Mouse (Mus musculus): ENCODE data around the gene Cyp17a1.

Gene Cyp17a1

DNA sequence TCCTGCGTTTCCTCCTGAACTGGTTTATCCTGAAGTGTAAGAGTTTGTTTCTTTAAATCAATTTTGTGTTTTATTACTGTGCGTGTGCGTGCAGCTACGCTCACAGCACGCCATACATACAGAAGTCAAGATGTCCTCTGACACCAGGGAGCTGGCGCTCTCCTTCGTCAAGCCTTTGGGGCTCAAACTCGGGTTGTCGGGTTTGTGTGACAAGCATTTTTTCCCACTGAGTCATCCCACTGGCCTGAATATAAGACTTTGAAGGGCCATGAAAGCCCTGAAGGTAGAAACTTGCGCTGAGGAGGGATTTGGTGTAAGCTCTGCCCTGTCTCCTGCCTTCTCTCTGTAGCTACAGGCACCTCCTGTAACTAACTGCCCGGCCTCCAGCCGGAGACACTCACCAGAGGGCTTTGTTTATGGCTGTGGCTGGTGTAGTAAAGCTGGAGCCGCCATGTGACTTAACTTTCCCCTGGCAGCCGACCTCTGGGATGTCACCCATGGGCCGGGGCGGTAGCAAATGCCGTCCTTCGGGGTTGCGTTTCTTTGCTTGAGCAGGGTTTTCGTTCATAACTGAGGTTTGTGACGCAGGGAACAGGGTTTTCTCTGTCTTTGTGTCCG, 30.7 kb downstream of the Cyp17a1 start:
- DNase-seq (ENCODE audit: low spot score in 2 of 2), result no peak

DNA sequence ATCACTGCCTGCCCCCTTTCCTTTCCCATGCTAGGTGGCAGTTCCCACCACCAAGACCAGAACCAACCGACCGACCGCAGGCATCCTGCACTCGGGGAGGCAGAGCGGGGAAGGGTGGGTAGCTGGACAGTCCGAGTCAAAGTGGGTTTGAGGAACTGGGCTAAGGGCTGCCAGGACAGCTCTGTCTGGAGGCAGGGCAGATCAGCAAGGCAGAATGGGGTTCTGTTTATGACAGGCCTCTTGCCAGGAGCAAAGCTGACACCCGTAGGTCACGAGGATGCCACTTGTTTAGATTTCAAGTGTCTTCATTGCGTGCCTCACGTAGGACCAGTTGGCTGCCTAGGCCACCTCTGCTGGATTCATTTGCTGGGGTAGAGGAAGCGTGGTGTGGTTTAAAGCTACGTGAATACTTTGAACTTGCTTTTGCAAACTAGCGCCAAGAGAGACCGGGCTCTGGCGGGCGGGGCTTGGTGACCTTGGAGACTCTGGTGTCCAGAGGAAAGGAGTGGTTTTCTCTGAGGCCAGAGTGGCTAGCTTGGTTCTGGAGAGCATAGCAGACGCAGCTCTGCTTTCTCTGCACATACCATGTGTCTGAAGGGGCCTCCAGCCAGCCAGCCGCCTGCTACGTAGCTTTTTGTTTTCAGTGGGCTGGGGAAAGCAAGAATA, 31.4 kb downstream of the Cyp17a1 start:
- peak in 1 of 2 experiments; percentile 31 for DNase-seq (ENCODE audit: low spot score in 2 of 2)

DNA sequence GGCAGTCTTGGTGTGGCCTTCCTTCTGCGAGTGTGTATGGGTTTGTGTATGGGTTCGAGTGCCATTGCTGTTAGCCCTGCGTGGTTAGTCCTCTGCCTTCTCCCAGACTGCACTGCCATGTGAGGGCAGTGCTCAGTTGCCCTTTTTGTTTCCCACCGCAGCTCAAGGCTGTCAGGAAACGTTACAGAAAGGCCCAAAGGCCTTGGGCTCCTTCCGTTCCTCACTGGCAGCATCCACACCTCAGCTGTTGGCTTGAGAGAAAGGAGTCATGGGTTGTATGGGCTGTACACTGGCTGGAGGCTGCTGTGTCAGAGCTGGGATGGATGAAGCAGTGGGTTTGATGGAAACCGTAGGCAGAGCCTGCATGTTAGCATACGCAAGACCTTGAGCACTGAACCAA, 32.2 kb downstream of the Cyp17a1 start:
- no peak for DNase-seq (ENCODE audit: low spot score in 2 of 2)

GRCm38 (mm10) chr19:46639496-46639895, 33.5 kb downstream of the Cyp17a1 start:
- DNase-seq (ENCODE audit: low spot score in 2 of 2), result no peak

DNA sequence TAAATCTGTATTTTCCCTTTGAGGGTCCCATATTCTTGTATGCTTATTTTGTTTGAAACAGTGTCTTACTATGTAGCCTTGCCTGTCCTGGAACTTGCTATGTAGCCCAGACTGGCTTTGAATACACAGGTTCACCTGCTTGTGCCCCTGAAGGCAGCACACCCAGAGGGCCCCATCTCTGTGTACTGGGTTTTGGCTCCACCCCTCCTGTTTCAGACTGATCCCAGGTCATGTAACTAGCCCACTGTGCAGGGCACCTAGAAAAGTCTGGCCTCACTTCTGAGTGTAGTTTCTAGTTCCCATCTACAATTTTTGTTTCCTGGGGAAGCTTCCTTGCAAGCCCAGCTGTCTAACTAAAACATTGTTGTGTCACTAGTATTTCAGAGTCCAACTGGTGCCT, 33.9 kb downstream of the Cyp17a1 start:
- DNase-seq (ENCODE audit: low spot score in 2 of 2), result no peak

DNA sequence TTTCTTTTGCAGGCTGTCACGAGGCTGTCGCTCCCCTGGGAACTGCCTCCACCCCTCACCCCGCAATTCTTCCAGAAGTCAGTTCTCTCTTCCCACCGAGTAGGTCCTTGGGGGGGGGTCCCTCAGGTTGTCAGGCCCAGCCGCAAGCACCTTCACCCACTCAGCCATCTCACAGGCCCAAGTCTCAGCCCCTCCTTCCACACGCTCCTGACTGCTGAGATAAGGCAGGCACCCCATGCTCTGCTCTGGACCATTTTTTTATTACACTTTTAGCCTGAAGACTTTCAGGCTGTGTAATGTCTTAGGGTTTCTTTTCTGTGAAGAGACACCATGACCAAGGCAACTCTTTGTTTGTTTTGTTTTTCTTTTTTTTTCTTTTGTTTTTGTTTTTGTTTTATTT, 35.4 kb downstream of the Cyp17a1 start:
- DNase-seq (ENCODE audit: low spot score in 2 of 2), result no peak

DNA sequence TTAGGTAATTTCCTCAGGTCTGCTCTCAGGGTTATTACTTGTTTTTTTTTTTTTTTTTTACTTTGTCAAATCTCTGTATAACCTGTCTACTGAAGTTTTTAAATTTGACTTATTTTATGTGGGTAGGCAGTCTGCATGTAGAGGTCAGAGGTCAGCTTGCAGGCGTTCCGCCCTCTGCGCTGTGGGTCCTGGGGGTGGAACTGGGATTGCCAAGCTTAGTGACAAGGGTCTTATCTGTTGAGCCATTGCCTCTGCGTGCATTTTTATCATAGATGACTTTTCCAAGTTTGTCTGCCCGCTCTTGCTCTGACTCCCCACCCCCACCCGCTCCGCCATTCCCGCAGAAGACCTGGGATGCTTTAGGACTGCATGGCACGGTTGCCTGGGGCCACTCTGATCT, 37.2 kb downstream of the Cyp17a1 start:
- DNase-seq (ENCODE audit: low spot score in 2 of 2), result no peak

- no peak for DNase-seq (ENCODE audit: low spot score in 2 of 2)
Measured at GRCm38 (mm10) chr19:46631637-46632036, 41.3 kb downstream of the Cyp17a1 start.

GRCm38 (mm10) chr19:46629807-46630206, 43.2 kb downstream of the Cyp17a1 start:
- no peak for DNase-seq (ENCODE audit: low spot score in 2 of 2)

DNA sequence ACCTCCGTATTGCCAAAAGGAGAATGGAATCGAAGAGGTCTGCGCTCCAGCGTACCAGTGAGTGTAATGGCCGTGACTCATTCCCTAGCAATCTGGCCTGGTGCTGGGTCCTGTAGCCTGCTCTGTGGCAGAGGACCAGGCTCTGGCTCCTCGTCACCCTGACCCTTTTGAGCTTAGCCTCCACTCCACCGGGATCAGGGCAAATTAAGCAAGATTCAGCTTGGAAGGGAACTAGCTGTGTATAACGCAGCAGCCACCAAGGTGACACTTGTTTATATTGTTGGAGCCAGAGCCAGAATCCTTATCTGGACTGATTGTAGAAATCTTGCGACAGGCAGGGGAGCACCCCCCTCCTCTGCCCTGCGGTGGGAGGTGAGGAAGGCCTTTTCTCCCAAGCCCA, 44.6 kb downstream of the Cyp17a1 start:
- DNase-seq (ENCODE audit: low spot score in 2 of 2), result no peak

DNA sequence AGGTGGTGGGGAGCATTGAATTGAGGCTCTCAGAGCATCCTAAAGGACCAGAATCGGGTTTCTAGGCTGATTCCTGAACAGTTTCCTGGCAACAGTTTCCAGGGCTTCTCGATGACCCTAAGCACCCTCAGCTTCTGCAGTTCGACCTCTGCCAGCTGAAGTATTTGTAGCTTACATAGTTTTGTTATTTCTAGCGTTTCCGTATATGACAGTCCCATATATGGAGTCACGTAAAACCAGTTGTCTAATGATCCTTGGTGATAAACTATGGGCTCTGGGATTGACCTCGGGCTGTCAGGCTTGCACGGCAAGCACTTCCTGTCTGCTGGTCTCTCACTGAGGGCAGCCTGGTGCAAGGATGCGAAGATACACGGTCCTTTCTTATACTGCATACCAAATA, 47.5 kb downstream of the Cyp17a1 start:
- DNase-seq (ENCODE audit: low spot score in 2 of 2), result no peak

DNA sequence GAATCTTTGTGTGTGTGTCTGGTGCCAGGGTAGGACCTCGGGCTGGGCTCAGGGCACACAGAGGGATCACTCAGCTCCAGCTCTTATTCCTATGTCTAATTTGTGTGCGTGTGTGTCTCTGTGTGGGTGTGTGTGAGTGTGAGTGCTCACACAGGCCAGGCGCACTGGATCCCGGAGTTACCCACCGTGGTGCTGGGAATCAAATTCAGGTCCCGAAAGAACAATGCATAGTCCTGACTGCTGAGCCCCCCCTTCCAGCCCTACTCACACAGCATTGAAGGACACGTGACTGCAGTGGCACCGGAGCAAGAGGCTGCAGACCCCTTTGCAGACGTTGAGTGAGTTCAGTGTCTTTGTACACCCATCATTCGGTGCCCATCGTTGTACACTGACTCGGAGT, 48.0 kb downstream of the Cyp17a1 start:
- no peak for DNase-seq (ENCODE audit: low spot score in 2 of 2)

GRCm38 (mm10) chr19:46623790-46624772, 48.9 kb downstream of the Cyp17a1 start:
- DNase-seq (ENCODE audit: low spot score in 2 of 2), result no peak

DNA sequence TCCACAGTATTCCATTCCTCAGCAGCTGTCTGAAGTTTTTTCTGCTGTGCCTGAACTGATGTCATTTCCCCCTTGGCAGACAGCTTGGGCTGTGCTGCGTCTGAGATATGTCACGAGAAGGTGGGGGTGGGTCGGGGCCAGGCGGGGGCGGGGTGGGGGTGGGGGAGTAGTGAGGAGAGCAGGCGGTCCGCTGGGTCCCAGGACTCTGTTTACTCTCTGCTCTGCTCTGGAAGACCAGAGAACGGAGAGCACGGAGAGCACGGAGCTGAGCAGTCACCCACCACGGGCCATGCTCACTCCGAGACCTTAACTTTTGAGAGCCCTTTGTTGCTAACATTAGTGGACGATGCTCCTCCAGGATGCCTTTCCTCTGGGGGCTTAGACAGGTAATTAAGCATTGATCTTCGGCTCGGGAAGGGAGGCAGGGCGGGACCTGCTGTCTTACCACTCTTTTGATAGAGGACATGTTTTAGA, 49.7 kb downstream of the Cyp17a1 start:
- no peak for DNase-seq (ENCODE audit: low spot score in 2 of 2)

GRCm38 (mm10) chr19:46622659-46623193, 50.2 kb downstream of the Cyp17a1 start:
- no peak for DNase-seq (ENCODE audit: low spot score in 2 of 2)

- no peak for DNase-seq (ENCODE audit: low spot score in 2 of 2)
Measured at GRCm38 (mm10) chr19:46621236-46622183, 51.5 kb downstream of the Cyp17a1 start.

- no peak for DNase-seq (ENCODE audit: low spot score in 2 of 2)
Measured at GRCm38 (mm10) chr19:46620016-46620808, 52.8 kb downstream of the Cyp17a1 start.

DNA sequence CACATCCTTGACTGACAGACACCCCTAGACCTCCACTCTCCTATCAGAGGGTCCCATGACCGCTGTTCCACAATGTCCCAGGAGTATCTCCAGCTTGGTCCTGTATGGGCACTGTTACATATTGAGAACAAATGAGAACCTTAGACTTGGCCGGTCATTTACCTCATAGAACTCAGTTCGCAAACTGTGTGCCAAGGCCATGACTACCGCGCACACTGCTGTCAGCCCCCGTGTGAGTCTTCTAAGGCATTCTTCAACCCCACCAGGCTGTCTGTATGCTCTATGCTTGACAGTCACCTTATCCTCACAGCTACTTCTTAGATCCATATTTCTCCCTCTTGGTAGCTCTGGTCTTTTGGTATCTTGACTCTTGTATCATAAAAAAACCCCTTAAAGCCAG, 53.5 kb downstream of the Cyp17a1 start:
- DNase-seq (ENCODE audit: low spot score in 2 of 2), result no peak

DNA sequence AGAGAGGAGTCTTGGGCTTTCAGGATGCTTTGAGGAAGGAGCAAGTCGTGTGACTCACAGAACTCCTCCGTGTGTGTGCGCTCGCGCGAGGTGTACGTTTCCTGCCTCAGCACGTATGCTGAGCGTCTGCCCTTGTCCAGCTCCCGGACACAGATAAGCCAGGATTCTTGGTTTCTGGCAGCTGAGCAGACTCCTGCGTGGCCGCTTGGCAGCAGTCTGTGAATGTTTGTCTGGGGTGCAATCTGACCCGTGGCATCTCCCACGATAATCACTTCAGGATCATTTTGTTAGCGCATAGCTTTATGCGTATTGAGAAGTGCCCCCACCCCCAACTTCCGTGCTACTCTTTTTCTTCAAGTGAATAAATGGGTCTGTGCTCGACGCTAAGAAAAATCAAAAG, 54.0 kb downstream of the Cyp17a1 start:
- no peak for DNase-seq (ENCODE audit: low spot score in 2 of 2)

DNA sequence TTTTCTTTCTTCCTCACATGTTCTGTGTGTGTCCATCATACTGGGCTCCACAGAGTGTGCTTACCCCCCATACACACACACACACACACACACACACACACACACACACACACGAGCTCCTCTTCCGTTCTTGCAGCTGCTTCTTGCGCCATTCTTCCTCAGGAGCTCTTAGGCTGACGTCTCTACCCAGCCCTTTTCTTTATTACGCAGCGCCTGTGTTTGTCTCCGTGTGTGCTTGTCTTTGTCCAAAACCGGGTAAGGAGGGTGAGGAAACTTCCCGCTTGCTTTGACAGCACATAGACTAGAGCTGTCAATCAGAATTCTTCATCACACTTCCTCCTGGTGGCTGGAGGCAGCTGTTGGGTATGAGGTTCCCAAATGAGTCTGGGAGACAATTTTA, 54.6 kb downstream of the Cyp17a1 start:
- DNase-seq (ENCODE audit: low spot score in 2 of 2), result no peak

Measured in spleen, postnatal 10 days (tissue).